Mouse (Mus musculus): ENCODE data around the gene 1700010B08Rik.

1700010B08Rik gene

DNA sequence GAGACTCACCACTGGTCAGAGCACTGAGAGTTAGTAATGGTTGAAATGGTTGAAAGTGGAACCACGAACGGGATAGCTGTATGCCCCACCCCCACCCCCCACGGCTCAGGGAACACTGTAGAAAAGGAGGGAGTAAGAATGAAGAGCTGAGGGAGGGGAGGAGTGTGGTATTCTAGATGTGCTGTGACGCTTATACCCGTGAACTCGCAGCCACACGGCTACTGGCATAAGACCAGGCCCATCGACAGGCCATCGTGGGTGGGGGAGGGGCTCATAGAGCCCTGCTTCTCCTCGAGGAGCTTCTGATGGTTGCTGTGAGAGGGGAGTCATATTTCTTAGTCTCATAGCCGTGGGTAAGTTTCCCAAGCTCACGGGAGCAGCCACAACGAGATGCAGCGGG, 5.2 kb downstream of the 1700010B08Rik start:
- no peak for DNase-seq

DNA sequence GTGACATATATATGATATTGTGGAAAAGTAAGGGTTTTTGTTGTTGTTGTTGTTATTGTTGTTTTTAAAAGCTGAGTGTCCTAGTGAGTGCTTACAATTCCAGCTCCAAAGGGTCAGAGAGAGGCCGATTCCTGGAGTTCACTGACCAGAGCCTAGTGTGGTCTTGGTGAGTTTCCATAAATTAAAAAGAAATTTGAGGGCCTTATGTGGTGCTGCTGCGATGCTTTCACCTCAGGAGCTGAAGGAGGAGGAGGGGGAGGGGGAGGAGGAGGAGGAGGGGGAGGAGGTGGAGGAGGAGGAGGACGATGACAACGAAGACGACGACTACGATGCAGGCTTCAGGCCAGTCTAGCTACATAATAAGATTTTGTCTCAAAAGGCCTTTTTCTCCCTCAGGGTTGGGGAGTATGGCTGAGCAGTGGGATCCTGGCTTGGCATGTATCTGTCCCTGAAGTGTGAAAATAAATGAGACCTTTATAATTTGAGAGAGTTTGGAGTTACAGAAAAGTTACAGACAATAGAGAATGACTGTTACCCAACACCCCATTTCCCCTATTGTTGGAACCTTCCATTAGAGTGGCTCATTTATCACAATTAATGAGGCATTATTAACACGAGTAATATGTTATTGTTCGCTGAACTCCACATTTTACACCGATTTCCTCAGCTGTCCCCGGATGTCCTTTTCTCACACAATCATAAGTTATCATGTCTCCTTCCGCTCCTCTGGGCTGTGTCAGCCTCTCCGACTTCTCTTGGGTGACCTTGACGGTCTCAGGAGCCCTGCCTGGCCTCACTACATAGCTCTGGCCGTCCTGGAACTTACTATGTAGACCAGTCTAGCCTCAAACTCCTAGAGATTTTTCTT, 6.0 kb downstream of the 1700010B08Rik start:
- no peak for DNase-seq

DNA sequence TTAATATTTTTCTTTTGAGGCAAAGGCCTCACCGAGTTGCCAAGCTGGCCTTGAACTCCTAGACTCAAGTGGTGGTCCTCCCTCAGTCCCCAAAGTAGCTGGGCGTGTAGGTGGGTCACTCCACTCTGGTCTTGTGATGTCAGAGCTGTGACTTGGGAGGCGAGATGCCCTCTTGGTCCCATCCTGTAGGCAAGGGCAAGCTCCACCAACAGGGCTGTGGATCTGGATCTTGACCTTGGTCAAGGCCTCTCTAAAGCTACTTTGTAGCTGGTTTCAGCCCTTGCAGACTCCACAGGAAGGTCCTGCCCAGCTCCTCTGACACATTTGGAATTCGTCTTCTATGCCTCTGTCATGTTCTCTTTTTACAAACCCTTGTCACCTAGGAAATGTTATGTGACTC, 6.6 kb downstream of the 1700010B08Rik start:
- DNase-seq = no peak

DNA sequence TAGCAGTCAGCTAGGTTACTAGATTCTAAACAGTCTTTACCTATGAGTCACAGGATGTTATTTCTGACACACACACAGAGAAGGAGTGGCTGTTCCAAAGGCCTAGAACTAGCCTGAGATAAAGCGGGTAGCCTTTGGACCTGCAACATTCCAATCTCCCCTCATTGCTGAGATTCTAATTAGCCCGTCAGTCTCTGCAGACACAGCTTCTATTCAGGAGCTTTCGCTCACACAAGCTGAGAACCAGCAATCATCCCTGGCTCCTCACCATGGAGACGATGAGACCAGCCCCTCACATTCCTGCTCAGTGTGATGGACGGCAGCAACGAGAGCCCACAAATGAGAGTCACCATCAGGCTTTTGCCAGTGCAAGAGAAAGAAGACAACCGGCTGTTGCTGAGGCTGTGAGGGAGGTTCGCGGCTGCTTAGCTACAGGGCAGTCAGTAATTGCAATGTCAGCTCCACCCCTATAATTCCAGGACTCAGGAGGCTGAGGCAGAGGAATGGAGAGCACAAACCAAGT, 11.3 kb downstream of the 1700010B08Rik start:
- no peak for DNase-seq

DNA sequence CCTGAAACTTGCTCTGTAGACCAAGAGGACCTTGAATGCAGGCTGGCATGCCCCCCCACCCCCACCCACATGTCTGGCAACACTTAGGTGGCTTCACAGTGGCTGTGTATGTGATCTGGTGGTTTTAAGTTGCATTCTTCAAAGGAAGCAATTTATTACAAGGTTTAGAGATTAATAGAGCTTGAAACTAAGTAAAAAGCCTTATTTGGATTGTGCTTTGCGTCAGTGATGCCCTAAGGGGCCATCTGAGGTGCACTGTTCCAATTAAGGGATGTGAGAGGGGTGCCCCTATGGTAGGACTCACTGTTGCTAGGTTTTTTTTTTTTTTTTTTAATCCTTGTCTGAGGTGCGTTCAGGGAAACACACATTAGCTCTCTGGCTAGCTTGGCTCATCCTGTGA, 15.2 kb downstream of the 1700010B08Rik start:
- no peak for DNase-seq

DNA sequence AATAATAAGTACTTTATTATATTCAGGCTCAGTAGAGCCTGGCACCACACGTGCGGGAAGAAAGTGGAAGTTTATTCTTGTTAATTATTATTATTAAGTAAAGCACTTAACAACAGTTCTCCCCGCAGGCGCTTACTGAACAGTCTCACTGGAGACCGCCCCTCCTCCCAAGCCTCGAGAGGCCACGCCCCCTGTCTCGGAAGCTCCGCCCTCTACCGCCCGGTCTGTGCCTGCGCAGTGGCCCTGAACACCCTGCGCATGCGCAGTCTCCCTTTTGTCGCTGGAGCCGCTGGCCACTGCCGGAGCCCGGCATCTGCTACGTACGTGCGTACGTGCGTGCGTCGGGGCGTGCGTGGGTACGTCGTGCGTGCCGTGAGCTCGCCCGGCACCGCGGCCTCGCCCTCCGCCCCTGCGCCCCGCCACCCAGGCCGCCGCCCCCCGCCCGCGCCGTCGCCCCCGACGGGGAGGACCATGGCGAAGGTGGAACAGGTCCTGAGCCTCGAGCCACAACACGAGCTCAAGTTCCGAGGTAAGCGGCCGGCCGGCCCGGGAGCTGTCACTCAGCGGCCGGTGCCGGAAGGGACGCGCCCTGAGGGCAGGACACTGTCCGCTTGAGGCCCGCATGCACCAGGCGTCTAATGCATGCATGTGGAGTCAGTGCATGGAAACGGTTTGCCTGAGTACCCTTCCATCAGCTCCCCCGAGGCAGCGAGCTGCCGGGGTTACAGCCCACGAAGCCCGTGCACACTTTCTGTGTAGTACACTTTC, 18.2 kb downstream of the 1700010B08Rik start, which contains the start of gene Vapb:
Gene Vapb (plus strand): TSS at position 290 of the 768 bp plus-strand sequence.
- DNase-seq = peak; percentile 98 to 99

DNA sequence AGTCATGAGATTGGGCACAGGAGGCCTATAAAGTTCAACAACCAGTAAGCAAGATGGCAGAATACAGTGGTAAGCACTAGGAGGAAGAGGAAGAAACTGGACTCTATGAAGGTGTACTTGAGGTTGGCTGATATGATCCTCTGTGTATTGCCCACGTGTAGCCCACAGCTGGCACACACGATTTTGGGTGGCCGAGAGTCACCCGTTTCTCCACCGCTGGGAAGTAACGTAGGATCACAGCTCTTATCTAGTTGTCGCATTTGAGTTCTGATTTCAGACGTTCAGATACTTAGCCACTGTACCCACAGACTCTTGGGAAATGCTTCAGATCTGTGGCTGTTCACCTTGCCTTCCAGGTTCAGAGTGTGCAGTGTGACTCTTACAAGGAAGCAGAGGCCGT, 19.0 kb downstream of the 1700010B08Rik start:
- no peak for DNase-seq

DNA sequence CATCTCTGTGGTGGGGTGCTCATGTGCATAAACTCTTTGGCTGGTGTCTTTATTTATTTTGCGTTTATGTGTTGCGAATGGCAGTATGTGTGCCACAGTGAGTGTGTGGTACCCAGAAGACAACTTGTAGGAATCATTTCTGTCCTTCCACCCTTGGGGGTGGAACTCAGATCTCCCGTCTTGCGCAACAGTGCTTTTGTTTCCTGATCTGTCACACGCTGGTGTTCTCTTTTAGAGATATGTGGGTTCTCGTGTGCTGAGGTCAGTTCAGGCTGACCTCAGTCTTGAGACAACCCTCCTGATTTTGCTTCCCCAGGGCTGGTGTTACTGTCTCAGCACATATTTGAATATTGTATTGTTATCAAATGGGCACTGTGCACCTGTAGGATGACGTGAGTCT, 19.9 kb downstream of the 1700010B08Rik start:
- DNase-seq = no peak

DNA sequence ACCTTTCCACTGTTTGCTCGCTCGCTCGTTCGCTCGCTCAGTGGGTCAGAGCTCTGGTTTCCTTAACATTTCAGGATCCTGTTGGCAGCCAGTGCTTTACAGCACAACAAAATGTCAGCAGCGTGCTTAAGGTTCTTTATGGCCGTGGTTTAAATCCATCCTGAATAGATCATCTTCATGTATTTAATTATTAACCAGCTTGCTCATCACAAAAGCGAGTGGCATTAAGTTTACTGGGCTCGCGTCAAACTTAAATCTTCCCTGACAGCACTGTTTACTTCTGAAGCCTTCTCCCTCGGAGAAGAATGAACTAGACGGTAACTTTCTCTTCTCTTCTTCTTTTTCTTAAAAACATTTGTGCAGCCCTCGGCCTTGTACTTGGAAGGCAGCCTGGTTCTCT, 22.9 kb downstream of the 1700010B08Rik start:
- no peak for DNase-seq

DNA sequence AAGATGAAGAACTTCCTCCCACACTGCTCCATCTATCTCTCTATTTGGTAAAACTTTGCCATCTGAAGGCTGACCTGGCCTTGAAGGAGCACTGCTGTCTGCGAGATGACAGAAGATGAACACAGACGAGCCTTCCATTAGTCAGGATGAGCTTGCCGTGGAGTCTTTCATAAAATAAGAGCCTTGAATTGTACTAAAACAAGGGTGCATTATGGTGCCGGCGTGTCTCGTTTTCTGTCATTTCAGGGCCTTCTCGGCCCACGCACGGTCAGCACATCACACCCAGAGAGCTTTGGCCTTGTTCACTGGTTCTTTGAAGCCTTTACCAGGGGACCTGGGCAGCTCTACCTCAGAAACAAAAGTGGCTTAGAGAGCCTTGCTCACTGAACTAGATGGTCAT, 23.5 kb downstream of the 1700010B08Rik start:
- DNase-seq = no peak

DNA sequence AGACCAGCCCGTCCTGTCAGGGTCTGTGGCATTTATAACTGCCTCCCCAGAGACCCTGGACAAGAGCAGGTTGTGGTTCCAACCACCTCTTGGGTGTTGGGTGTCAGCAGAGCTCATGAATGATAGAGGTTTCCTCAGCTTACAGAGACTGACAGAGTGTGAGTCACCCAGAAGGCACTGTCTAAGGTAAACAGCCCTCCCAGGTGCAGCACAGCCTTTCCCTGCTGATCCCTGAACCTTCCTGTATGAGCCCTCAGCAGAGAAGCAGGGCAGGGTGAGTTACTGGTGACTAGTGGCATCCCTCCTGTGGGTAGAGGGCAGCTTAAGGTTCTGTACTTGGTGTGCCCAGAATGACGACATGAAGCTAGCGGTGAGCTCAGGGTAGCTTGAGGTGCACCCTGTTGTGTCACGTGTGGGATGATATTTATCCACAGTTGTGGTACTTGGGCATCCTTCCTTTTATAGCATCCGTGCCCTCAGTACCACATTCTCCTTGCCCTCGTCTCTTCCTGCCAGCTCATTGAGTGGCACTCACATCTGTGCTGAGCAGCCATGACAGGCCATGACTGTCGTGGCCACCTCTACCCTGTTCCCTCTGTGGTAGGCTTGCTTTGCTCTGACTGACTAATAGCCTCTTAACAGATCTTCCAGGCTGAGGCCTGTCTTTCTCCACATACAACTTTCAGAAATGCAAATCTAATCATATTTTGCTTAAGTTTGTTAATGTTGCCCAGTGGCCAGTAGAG, 25.0 kb downstream of the 1700010B08Rik start:
- DNase-seq = no peak

DNA sequence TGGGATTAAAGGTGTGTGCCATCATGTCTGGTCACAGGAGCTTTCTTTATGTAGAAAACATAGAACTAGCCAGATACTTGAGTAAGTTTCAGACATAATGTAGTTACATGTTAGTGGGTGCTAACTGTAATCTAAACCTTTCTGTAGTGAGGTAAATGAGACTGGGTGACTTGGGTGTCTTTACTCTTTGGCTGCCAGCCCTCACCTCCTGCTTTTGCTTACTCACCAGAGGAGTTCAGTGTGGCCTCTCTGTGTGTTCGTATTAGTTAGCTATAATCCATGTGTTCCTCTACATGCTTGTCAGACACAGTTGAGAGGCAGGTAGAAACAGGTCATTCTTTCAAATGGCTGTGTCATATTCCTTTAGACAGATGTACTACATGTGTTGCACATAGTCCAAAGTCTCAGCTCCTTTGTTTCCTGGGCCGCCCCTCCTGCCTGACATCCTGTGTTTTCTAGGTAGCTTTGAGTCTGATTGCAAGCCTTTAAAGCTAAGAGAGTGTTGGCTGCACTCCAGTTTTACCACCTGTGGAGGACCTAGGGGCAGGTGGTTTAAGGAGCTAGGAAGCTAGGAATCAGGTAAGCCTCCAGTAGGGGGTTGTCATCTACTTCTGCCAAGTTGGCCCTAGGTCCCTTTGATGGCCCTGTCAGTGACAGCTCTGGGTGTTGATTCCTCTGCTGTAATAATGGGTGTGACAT, 29.9 kb downstream of the 1700010B08Rik start:
- no peak for DNase-seq

DNA sequence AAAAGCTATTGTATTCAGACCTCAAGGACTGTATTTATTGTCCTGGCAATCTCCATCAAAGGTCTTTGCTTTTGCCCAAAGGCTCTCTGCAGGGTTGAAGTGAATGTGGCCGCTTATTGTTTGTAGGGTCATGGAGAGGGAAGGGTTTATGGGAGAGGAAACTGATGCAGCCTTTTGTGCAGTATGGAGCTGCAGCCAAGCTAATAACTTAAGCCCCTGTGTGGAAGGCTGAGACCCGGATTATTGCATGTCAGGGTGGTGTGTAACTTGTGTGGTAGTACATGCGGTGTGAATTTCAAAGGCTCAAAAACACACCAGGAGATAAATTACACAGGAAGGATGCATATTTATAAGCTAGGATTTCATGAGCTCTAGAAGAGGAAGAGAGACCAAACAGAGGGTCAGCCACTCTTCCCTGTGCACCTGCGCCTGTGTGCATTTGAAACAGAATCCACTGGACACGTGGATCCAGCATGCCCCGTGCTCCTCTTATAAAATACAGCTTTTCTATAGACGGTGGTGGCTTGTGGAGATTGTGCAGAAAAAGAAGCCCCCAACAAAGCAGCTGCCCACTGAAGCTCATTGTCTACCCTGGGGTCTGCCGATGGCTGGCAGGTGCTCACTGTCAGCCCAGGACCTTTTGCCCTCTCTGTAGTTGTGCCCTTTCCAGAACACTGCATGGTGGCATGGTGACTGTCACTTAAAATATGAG, 36.4 kb downstream of the 1700010B08Rik start:
- DNase-seq = no peak

DNA sequence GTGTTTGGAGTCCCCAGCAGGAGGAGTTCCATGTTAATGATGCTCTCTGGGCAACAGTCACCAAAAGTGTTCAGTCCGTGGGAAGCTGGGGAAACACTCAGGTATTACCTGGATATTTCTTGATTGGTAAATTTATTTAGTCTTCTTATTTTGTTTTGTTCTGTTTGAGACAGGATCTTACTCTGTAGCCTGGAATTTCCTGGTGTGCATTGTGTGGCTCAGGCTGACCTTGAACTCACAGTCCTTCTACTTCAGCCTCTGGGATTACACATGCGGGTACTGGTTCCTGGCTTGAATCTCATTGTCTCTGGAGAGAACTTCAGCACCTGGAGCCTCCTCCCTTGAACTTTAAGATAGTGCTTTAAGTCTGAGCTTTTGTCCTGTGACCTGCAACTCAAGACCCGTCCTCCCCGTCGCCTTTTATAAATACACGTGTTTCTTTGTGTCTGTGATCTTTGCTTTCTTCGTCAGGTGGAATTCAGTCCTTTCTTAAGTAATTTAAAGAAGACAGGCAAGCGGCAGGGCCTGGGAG, 38.5 kb downstream of the 1700010B08Rik start:
- DNase-seq = no peak

DNA sequence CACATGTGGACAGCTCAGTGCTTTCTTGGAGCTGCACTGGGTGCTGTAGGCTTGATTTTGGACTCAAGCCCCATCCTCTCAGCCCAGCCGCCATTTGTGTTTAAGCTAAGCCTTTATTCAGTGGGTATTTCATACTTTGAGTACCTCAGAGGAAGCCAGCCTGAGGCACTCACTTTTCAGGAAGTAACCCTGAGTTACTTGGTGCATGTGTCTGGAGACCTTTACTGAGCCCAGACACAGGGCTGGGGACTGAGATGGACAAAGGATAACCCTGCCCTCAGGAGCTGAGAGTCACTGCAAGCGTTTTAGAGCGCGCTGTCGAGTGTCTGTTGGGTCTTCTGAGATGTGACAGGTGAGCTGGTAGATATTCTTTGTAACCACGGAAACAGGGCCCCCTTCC, 41.4 kb downstream of the 1700010B08Rik start:
- DNase-seq = no peak

DNA sequence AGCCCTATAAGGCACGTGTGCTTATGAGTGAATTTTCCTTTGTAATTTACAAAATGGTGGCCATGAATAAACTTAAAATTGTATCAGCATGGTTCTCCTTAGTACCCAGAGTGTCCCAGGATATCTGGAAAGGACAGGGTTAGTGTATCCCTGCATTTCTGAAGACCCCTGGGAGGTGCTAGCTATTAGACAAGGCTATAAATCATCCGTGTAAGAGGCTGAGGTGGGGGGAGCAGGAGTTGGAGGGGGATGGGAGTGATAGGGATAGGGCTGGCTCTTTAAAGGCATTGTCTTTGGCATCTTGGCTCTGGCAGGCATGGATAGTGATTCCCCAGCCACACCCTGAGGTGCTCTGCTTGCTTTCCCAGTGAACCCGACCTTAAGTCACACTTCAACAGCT, 45.4 kb downstream of the 1700010B08Rik start:
- DNase-seq = no peak

DNA sequence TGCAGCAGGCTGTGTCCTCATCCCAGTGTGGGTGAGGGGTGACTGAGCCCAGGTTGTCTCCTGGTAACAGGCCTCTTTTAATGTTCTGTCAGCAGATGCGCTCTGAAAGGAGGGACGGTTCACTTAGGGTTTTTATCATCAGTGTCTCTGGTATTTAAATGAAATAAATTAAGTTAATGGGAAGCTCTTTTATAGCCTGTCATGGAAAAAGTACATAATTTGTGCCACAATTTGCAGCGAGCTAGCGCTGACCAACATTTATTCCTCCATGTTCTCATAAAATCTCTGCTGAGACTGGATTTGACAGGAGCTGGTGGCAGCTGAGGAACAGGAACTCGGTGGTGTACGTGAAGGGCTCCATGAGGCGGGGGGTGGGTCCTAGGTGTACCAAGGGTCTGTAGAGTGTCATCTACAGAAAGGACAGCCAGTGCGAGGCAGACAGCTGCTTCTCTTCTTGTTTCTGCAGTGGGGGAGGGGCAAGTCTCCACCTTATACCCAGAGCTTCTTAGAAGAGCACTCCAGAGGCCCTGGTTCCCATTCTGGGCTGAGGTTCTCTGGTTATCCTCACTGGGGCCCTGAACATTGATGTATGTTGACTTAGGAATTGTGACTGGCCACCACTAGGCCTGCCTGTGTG, 48.9 kb downstream of the 1700010B08Rik start:
- DNase-seq = no peak

DNA sequence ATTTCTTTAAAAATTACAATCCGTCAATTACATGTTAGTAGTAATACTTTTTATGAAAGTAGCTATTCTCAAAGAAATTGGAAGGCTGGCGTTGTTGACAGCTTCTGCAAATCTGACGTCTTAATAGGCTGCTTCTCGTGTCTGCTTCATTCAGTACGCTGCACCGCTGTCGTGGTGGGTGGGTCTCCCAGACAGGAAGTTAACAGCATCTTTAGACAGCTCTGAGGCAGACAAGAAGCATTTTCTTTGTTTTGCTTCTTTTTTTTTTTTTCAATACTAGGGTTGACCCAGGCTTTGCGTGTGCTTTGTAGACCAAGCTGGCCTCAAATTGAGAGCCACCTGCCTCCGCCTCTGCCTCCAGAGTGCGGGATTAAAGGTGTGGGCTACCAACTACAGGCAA, 50.0 kb downstream of the 1700010B08Rik start:
- DNase-seq = no peak

DNA sequence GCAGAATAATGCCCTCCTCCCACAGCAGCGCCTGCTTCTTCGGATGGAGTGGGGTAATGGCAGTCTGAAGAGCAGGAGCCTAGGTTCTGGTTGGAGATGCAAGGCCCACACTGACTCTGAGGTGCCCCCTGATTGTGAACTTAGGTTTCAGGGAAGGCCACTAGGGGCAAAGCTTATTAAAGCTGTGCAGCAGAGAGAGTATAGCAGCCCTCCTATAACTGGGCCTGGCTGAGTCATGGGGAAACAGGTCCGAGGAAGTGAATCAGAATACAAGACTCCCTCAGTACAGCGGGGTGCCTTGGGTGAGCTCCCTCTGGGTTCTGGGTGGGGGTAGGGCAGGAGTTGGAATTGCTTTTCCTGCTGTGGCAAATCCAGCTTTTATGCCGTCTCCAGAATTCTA, 51.4 kb downstream of the 1700010B08Rik start:
- DNase-seq = no peak
